Mouse (Mus musculus): ENCODE measurements around the gene Lsm6. TPM values are rescaled to one million over a fixed set of nuclear protein-coding genes. Genes with fewer than 3 reads are reported as not detected.

Gene Lsm6
- polyA plus RNA-seq, 1 experiment = 5.4 TPM

DNA sequence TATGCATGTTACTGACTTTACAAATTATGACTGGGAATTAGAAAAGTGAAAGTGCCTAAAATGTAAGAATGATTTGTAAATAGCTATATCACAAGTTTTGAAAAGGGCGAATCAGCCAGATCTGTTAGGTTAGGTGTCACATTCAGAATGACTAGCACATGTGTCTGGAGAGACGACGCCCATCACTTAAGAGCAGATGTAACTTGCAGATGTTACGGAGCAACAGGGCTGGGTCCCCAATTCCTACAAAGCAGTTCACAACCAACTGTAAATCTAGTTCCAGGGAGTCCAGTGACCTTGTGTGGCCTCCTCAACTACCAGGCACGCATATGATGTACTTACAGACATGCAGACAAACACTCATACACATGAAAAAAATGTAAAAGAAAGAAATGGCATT, 12.5 kb downstream of the Lsm6 start:
- Histone ChIP-seq H3K4me3 (ENCODE audit: extremely low read depth, insufficient read depth, insufficient read length) (no peak overlapping the region), H3K36me3 (ENCODE audit: control insufficient read depth, insufficient read depth, low read length) (peaks cover 48% of the 10 kb centered on the region), H3K27me3 (ENCODE audit: control insufficient read depth, insufficient read depth, low read length) (no peaks in the 10 kb centered on the region), H3K4me1 (ENCODE audit: control insufficient read depth, insufficient read depth, insufficient read length) (no peaks in the 10 kb centered on the region), H3K27ac (ENCODE audit: insufficient read depth, low read length) (no peak overlapping the region)
- no peak for TF ChIP-seq POLR2A (IDR thresholded peaks at IDR 0.05; ENCODE audit: low read depth, low read length)
- no peak for TF ChIP-seq CTCF (IDR thresholded peaks at IDR 0.05; ENCODE audit: extremely low read depth, insufficient read depth, insufficient read length, insufficient replicate concordance)
- no peak for DNase-seq (ENCODE audit: low read depth in 1 of 2, low spot score in 2 of 2)
- WGBS = 92% methylated on average over 5 of the region's 5 CpGs

DNA sequence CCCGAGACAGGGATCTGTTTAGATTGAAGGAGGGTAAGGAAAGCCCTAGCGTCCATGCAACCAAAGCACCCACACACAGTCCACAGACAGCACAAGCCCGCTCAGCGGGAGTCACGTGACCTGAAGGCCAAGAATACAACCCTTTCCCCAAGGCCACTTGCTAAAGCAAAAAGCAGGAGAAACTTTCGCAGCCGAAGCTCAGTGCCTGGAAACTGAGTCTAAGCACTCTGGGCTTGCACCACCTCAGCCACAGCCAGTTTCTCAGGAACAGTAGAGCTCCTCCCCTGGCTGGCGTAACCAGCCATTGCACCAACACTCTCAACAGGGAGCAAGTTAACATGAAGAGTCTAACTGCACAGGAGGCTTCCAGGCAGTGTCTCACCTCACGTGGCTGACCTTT, 13.7 kb downstream of the Lsm6 start:
- no peaks in the 10 kb centered on the region for H3K27me3 ChIP-seq (ENCODE audit: control insufficient read depth, insufficient read depth, low read length)
- WGBS = 91% methylated on average over 9 of the region's 9 CpGs
- no peak overlapping the region for H3K4me3 ChIP-seq (ENCODE audit: extremely low read depth, insufficient read depth, insufficient read length)
- no peak overlapping the region for H3K27ac ChIP-seq (ENCODE audit: insufficient read depth, low read length)
- peaks cover 45% of the 10 kb centered on the region for H3K36me3 ChIP-seq (ENCODE audit: control insufficient read depth, insufficient read depth, low read length)
- H3K4me1 ChIP-seq (ENCODE audit: control insufficient read depth, insufficient read depth, insufficient read length) = no peaks in the 10 kb centered on the region
- TF ChIP-seq CTCF (IDR thresholded peaks at IDR 0.05; ENCODE audit: extremely low read depth, insufficient read depth, insufficient read length, insufficient replicate concordance) (no peak), POLR2A (IDR thresholded peaks at IDR 0.05; ENCODE audit: low read depth, low read length) (no peak)
- DNase-seq (ENCODE audit: low read depth in 1 of 2, low spot score in 2 of 2) = no peak

DNA sequence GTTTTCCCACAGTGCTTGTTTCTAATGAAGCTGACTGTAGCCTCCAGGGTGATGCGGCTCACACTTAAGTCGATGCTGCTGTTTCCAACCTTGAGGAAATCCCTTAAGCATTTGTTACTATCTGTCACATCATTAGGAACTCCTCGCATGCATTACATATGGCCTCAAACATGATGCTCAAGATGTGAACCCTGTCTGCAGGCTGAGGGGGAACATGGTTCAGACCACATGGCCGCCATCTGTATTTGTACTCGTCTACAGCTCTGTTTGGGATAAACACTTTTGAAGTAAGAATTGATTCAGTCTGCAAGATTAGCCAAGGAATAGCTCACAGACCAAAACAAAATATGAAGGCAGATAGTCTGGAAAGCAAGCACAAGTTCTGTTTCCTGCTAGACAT, 14.9 kb downstream of the Lsm6 start:
- Histone ChIP-seq H3K36me3 (ENCODE audit: control insufficient read depth, insufficient read depth, low read length) (peaks cover 36% of the 10 kb centered on the region), H3K27ac (ENCODE audit: insufficient read depth, low read length) (no peak overlapping the region), H3K4me1 (ENCODE audit: control insufficient read depth, insufficient read depth, insufficient read length) (no peaks in the 10 kb centered on the region), H3K4me3 (ENCODE audit: extremely low read depth, insufficient read depth, insufficient read length) (no peak overlapping the region), H3K27me3 (ENCODE audit: control insufficient read depth, insufficient read depth, low read length) (no peaks in the 10 kb centered on the region)
- DNase-seq (ENCODE audit: low read depth in 1 of 2, low spot score in 2 of 2) = no peak
- 98% methylated on average over 5 of the region's 5 CpGs for WGBS
- TF ChIP-seq CTCF (IDR thresholded peaks at IDR 0.05; ENCODE audit: extremely low read depth, insufficient read depth, insufficient read length, insufficient replicate concordance) = no peak
- TF ChIP-seq POLR2A (IDR thresholded peaks at IDR 0.05; ENCODE audit: low read depth, low read length) = no peak

DNA sequence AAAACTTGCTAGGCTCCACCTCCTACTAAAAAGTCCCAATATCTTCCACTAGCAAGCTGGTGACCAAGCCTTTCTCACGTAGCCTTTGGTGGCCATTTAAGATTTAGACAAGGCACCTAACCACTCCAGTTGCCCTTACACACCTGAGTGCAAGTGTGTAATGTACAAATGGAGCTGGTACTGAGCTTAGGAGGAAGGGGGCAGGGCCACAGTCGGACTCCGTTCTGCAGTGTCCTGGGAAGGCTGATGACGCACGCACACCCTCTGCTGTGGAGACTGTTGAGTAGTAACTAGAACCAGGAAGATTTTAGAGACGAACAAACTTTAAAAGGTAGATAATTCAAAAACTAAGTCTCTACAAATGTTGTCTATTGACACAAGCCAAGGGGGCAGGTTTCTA, 19.7 kb downstream of the Lsm6 start:
- no peaks in the 10 kb centered on the region for H3K4me1 ChIP-seq (ENCODE audit: control insufficient read depth, insufficient read depth, insufficient read length)
- peaks cover 8% of the 10 kb centered on the region; the same call in 1 of the 2 replicates for H3K36me3 ChIP-seq (ENCODE audit: control insufficient read depth, insufficient read depth, low read length)
- H3K27me3 ChIP-seq (ENCODE audit: control insufficient read depth, insufficient read depth, low read length) = no peaks in the 10 kb centered on the region
- no peak for DNase-seq (ENCODE audit: low read depth in 1 of 2, low spot score in 2 of 2)
- WGBS = 97% methylated on average over 6 of the region's 6 CpGs
- no peak overlapping the region for H3K4me3 ChIP-seq (ENCODE audit: extremely low read depth, insufficient read depth, insufficient read length)
- no peak overlapping the region for H3K27ac ChIP-seq (ENCODE audit: insufficient read depth, low read length)
- TF ChIP-seq POLR2A (IDR thresholded peaks at IDR 0.05; ENCODE audit: low read depth, low read length) (no peak), CTCF (IDR thresholded peaks at IDR 0.05; ENCODE audit: extremely low read depth, insufficient read depth, insufficient read length, insufficient replicate concordance) (no peak)

DNA sequence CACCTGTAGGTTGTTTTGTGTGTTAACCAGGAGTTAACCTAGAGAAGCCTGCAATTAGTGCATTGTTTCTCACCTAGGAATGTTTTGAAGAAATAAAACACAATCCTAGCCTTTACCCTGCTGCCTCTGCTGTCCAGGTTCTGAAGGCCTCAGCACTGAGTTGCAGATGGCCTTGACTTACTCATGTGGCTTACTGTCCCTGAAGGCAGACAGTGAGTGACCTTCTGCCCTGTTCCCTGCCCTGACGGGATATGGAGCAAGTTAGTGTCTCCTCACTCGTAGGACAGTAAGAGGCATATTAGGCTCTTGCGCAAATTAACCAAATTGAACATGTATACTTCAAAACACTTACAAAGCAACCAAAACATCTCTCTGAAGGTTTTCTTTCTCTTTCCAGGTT, 22.3 kb downstream of the Lsm6 start:
- Histone ChIP-seq H3K4me3 (ENCODE audit: extremely low read depth, insufficient read depth, insufficient read length) (no peak overlapping the region), H3K27ac (ENCODE audit: insufficient read depth, low read length) (no peak overlapping the region), H3K27me3 (ENCODE audit: control insufficient read depth, insufficient read depth, low read length) (no peaks in the 10 kb centered on the region), H3K36me3 (ENCODE audit: control insufficient read depth, insufficient read depth, low read length) (0 out of 2 replicates have a peak, but pooled peaks cover 2% of the 10 kb centered on the region), H3K4me1 (ENCODE audit: control insufficient read depth, insufficient read depth, insufficient read length) (no peaks in the 10 kb centered on the region)
- no peak for TF ChIP-seq POLR2A (IDR thresholded peaks at IDR 0.05; ENCODE audit: low read depth, low read length)
- TF ChIP-seq CTCF (IDR thresholded peaks at IDR 0.05; ENCODE audit: extremely low read depth, insufficient read depth, insufficient read length, insufficient replicate concordance) = no peak
- WGBS = 92% methylated on average over 3 of the region's 3 CpGs
- DNase-seq (ENCODE audit: low read depth in 1 of 2, low spot score in 2 of 2) = no peak

DNA sequence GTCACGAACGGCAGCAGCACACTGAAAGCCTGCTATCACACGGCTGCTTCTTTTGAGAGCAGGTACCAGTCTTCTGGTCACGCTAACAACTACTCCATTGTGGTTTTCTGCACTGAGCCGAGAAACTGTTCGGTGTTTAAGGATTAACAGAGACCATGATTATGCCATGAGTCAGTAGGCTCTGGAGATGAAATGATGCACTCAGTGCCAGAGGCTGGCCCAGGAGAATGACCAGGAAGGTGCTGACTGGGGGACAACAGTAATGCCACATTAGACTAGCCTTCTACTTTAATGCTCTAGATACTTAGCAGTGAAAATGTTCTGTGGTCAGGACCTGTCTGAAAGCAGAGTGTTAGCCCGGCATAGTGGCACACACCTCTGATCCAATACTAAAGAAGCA, 23.0 kb downstream of the Lsm6 start:
- DNase-seq (ENCODE audit: low read depth in 1 of 2, low spot score in 2 of 2) = no peak
- Histone ChIP-seq H3K36me3 (ENCODE audit: control insufficient read depth, insufficient read depth, low read length) (no peaks in the 10 kb centered on the region), H3K27ac (ENCODE audit: insufficient read depth, low read length) (no peak overlapping the region), H3K4me1 (ENCODE audit: control insufficient read depth, insufficient read depth, insufficient read length) (no peaks in the 10 kb centered on the region), H3K4me3 (ENCODE audit: extremely low read depth, insufficient read depth, insufficient read length) (no peak overlapping the region), H3K27me3 (ENCODE audit: control insufficient read depth, insufficient read depth, low read length) (no peaks in the 10 kb centered on the region)
- TF ChIP-seq POLR2A (IDR thresholded peaks at IDR 0.05; ENCODE audit: low read depth, low read length) = no peak
- no peak for TF ChIP-seq CTCF (IDR thresholded peaks at IDR 0.05; ENCODE audit: extremely low read depth, insufficient read depth, insufficient read length, insufficient replicate concordance)
- WGBS = 92% methylated on average over 7 of the region's 7 CpGs

DNA sequence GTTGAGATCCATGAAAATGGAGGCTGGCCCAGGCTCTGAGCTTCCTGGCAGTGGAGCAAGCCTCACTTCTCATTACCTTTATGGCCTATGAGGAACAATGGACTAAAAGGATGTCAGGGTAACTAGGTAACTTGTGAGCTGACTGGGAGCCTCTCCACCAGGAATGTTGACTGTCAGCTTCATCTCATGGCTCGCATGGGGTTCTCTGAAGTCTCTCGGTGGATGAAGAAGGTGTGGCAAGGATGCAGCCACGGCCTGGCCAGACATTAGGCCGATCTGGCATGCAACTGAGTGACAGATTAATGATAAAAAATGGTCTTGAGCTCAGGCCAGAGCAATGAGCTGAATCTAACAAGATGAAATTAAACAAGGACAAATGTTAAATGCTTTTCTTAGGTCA, 27.7 kb downstream of the Lsm6 start:
- DNase-seq (ENCODE audit: low read depth in 1 of 2, low spot score in 2 of 2) = no peak
- Histone ChIP-seq H3K36me3 (ENCODE audit: control insufficient read depth, insufficient read depth, low read length) (no peaks in the 10 kb centered on the region), H3K27me3 (ENCODE audit: control insufficient read depth, insufficient read depth, low read length) (no peaks in the 10 kb centered on the region), H3K4me1 (ENCODE audit: control insufficient read depth, insufficient read depth, insufficient read length) (no peaks in the 10 kb centered on the region), H3K27ac (ENCODE audit: insufficient read depth, low read length) (no peak overlapping the region), H3K4me3 (ENCODE audit: extremely low read depth, insufficient read depth, insufficient read length) (no peak overlapping the region)
- no peak for TF ChIP-seq POLR2A (IDR thresholded peaks at IDR 0.05; ENCODE audit: low read depth, low read length)
- no peak for TF ChIP-seq CTCF (IDR thresholded peaks at IDR 0.05; ENCODE audit: extremely low read depth, insufficient read depth, insufficient read length, insufficient replicate concordance)
- 88% methylated on average over 4 of the region's 4 CpGs for WGBS

All from spleen, adult 2 months (tissue).